Mouse (Mus musculus) ES-Bruce4 (cell line): ENCODE data around the gene Bckdhb. TPM values are rescaled to one million over a fixed set of nuclear protein-coding genes. Genes with fewer than 3 reads are reported as not detected.

Experiments
- H3K27ac ChIP-seq: 2 replicates; pipeline ENCODE4 v1.5.1; 2012; ENCODE audit warnings: low read length, inconsistent platforms; ENCODE audit not compliant: insufficient read depth
- H3K27me3 ChIP-seq: 2 replicates; pipeline ENCODE4 v1.6.1; 2012; ENCODE audit warnings: mild to moderate bottlenecking, low read length, inconsistent platforms; ENCODE audit not compliant: control insufficient read depth, poor library complexity, insufficient read depth, severe bottlenecking
- H3K36me3 ChIP-seq: 2 replicates; pipeline ENCODE4 v1.6.1; 2012; ENCODE audit warnings: inconsistent platforms, mild to moderate bottlenecking, low read length, moderate library complexity; ENCODE audit not compliant: control insufficient read depth, poor library complexity, insufficient read depth, severe bottlenecking
- H3K4me1 ChIP-seq: one replicate; pipeline ENCODE4 v1.8.1; 2011; ENCODE audit warnings: low read length; ENCODE audit not compliant: control insufficient read depth, insufficient read depth
- H3K4me3 ChIP-seq: 2 replicates; pipeline ENCODE4 v1.5.1; 2011; ENCODE audit warnings: low read depth, mild to moderate bottlenecking, low read length
- H3K9ac ChIP-seq: 2 replicates; pipeline ENCODE4 v1.6.1; 2012; ENCODE audit warnings: low read depth, mild to moderate bottlenecking, inconsistent platforms; ENCODE audit not compliant: poor library complexity, severe bottlenecking
- H3K9me3 ChIP-seq: replicated peaks from 2 replicates; pipeline ENCODE4 v1.6.1; 2012; ENCODE audit warnings: mild to moderate bottlenecking, low read length, inconsistent platforms; ENCODE audit not compliant: control insufficient read depth, poor library complexity, insufficient read depth, severe bottlenecking
- CTCF ChIP-seq: IDR thresholded peaks from one replicate; pipeline ENCODE4 v1.8.1; 2011; ENCODE audit warnings: low read depth, low read length
- EP300 ChIP-seq: IDR thresholded peaks from 2 replicates; pipeline ENCODE4 v1.6.1; 2011; ENCODE audit warnings: low read depth, low read length; ENCODE audit not compliant: insufficient read depth
- POLR2A ChIP-seq: IDR thresholded peaks from one replicate; pipeline ENCODE4 v1.8.1; 2011; ENCODE audit warnings: low read length; ENCODE audit not compliant: insufficient read depth
- polyA plus RNA-seq: library from polyadenylated mRNA; stranded (reverse); fragments of >200 nt; gene quantifications from 2 replicates; pipeline ENCODE4 v1.2.4, GENCODE M21; 2011; ENCODE audit warnings: low read depth; ENCODE audit not compliant: missing spikeins, insufficient read depth, insufficient read length

Bckdhb gene
- polyA plus RNA-seq, 1 experiment: 41.7 TPM

DNA sequence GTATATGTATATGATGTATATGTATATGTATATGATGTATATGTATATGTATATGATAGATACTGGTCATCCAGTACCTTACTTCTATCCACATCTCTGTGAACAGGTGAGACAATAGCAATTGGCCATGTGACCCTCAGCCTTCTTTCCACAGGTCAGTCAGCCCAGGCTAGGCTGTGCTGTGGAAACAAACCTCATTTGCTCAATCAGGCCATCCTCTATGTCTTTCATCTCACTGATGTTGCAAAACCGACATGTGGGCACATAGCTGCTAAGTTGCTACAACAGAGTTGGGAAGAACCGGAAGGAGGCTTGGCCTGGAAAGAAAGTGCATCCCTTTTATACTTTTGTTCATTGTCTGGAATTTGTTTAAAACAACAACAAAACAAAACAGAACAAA lies 22.9 kb upstream of the Bckdhb start:
- TF ChIP-seq POLR2A: no peak
- no peak for TF ChIP-seq CTCF
- TF ChIP-seq EP300: no peak
- H3K4me1 ChIP-seq: no peaks in the 10 kb centered on the region
- H3K4me3 ChIP-seq: no peak overlapping the region
- H3K27me3 ChIP-seq: no peaks in the 10 kb centered on the region
- H3K27ac ChIP-seq: no peak overlapping the region
- no peaks in the 10 kb centered on the region for H3K9me3 ChIP-seq
- H3K36me3 ChIP-seq: no peaks in the 10 kb centered on the region
- no peak overlapping the region for H3K9ac ChIP-seq

DNA sequence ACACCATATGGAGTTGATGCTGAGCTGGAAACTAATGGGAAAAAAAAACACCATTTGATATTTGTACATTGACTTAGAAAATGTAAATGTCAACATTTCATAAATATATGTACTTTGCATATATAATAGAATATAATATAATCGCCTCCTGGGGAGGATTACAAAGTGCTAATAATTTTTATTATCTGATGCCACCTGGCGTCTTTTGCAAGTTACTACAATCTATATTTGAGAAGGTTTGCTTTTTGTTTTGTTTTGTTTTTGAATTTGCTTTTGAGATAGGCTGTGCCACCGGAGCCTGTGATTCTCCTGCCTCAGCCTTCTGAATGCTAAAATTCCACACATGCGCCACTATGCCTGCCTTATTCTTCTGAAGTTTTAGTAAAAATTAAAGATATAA lies 19.1 kb upstream of the Bckdhb start:
- H3K4me1 ChIP-seq: no peaks in the 10 kb centered on the region
- no peak for TF ChIP-seq POLR2A
- no peaks in the 10 kb centered on the region for H3K9me3 ChIP-seq
- H3K27ac ChIP-seq: no peak overlapping the region
- no peak overlapping the region for H3K9ac ChIP-seq
- H3K36me3 ChIP-seq: no peaks in the 10 kb centered on the region
- H3K4me3 ChIP-seq: no peak overlapping the region
- H3K27me3 ChIP-seq: no peaks in the 10 kb centered on the region

DNA sequence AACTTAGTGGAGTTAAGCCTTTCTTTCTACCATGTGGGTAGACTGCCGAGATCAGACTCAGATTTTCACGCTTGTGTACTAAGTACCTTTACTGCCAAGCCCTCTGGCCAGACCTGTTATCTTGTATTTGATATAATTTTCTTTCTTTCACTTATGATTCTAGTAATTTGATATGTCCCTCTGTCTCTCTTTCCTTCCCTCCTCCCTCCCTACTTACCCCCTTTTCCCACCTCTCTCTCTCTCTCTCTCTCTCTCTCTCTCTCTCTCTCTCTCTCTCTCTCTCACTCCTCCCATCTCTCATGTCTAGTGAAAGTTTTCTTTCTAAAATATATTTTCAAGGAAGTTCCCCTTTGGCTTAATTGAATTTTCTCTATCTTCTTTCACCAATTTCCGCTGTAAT lies 17.9 kb upstream of the Bckdhb start:
- no peaks in the 10 kb centered on the region for H3K9me3 ChIP-seq
- no peaks in the 10 kb centered on the region for H3K27me3 ChIP-seq
- H3K9ac ChIP-seq: no peak overlapping the region
- no peaks in the 10 kb centered on the region for H3K4me1 ChIP-seq
- no peak overlapping the region for H3K27ac ChIP-seq
- no peak overlapping the region for H3K4me3 ChIP-seq
- TF ChIP-seq EP300: no peak
- TF ChIP-seq CTCF: no peak
- H3K36me3 ChIP-seq: no peaks in the 10 kb centered on the region

DNA sequence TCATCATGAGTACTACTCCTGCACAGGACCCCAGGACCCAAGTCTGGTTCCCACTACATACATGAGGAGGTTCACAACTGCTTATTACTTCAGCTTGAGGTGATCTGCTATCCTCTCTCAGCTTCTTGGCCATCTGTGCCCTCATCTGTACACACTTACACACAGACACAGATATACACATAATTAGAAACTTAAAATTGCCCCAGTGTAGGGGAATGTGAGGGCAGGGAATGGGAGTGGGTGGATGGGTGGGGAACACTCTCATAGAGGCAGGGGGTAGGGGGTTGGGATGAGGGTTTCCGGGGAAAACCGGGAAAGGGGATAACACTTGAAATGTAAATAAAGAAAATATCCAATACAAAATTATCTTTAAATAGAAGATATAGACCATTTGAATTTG lies 15.1 kb upstream of the Bckdhb start:
- H3K27me3 ChIP-seq: no peaks in the 10 kb centered on the region
- H3K27ac ChIP-seq: no peak overlapping the region
- no peaks in the 10 kb centered on the region for H3K36me3 ChIP-seq
- H3K4me1 ChIP-seq: no peaks in the 10 kb centered on the region
- H3K9ac ChIP-seq: no peak overlapping the region
- no peaks in the 10 kb centered on the region for H3K9me3 ChIP-seq
- TF ChIP-seq CTCF (no peak), EP300 (no peak), POLR2A (no peak)
- H3K4me3 ChIP-seq: no peak overlapping the region

DNA sequence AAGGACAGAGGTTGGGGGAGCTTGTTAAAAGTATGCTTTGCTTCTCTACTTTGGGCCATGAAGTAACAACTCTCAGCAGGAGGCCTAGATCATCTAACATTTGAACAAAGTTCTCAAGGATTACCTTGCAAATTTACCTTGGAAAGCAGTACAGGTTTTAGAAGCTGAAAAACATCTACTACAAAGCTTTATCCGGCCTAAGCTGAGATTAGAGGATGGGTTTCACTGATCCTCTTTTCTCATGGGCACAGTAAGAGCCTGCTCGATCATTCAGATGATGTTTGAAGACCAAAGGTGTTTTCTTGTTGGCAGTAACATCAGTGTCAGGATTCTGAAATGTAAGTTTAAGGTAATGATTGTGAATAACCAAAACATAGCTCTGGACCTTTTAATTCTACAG lies 14.0 kb upstream of the Bckdhb start:
- TF ChIP-seq CTCF (no peak), EP300 (no peak), POLR2A (no peak)
- H3K4me3 ChIP-seq: no peak overlapping the region
- H3K9ac ChIP-seq: no peak overlapping the region
- H3K27ac ChIP-seq: no peak overlapping the region
- no peaks in the 10 kb centered on the region for H3K27me3 ChIP-seq
- no peaks in the 10 kb centered on the region for H3K4me1 ChIP-seq
- no peaks in the 10 kb centered on the region for H3K9me3 ChIP-seq
- no peaks in the 10 kb centered on the region for H3K36me3 ChIP-seq

DNA sequence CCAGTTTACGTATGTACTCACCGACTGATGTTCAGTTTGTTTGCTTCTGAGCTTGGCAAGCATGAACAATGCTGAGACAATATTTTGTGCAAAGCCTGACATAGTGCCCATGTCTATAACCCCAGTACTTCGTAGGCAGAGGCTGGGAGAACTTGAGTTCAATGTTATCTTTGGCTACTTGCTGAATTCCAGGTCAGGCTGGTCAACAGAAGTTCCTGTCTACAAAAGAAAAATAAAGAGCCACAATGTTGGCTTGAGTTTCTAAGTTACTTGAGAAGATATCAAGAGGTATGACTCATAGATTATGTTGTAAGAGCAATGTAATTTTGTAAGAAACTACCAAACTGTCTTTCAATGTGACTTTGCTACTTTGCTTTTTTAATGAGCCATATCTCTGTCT lies 2.9 kb upstream of the Bckdhb start:
- TF ChIP-seq POLR2A (no peak), EP300 (no peak)
- Histone ChIP-seq H3K9ac (no peak overlapping the region), H3K9me3 (no peaks in the 10 kb centered on the region), H3K4me3 (no peak overlapping the region), H3K36me3 (no peaks in the 10 kb centered on the region), H3K27ac (no peak overlapping the region), H3K4me1 (no peaks in the 10 kb centered on the region), H3K27me3 (no peaks in the 10 kb centered on the region)

DNA sequence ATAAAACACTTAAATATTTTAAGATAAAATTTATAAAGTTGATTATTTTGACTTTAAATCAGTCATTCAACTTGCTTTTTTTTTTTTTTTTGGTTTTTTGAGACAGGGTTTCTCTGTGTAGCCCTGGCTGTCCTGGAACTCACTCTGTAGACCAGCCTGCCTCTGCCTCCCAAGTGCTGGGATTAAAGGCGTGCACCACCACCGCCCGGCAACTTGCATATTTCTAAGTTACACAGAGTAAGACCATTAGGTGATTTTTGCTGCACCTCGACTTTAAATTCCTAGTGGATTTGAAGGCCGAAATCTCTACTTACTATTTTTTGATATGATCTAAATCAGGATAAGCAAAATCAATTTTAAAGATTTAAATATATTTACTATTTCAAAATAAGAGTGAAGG lies 589 bp upstream of the Bckdhb start:
- H3K4me1 ChIP-seq: no peaks in the 10 kb centered on the region
- H3K4me3 ChIP-seq: no peak overlapping the region
- H3K27ac ChIP-seq: no peak overlapping the region
- H3K9me3 ChIP-seq: no peaks in the 10 kb centered on the region
- TF ChIP-seq CTCF (no peak), POLR2A (no peak), EP300 (no peak)
- no peaks in the 10 kb centered on the region for H3K36me3 ChIP-seq
- H3K9ac ChIP-seq: no peak overlapping the region
- H3K27me3 ChIP-seq: no peaks in the 10 kb centered on the region
